Mouse (Mus musculus) hindbrain, embryonic 11.5 days (tissue): ENCODE measurements around the gene Tssc4. TPM values are rescaled to one million over a fixed set of nuclear protein-coding genes. Genes with fewer than 3 reads are reported as not detected.

Experiments used
- ATAC-seq: fragments of 200-750 bp; cut with Nextera tagmentation; 2 replicates; pipeline ENCODE4 v1.8.0; 2017; ENCODE audit warnings: mild to moderate bottlenecking, moderate TSS enrichment, moderate library complexity; ENCODE audit not compliant: low FRiP score
- DNase-seq: peaks from one replicate; pipeline ENCODE4 v3.0.0-alpha.2; 2015; ENCODE audit warnings: low spot score
- H3K27ac ChIP-seq: fragments of 300-500 bp; sonication (generic); 2 replicates; pipeline ENCODE4 v1.5.1; 2014; ENCODE audit warnings: mild to moderate bottlenecking, low read depth, low read length
- H3K27me3 ChIP-seq: fragments of 300-500 bp; sonication (generic); 2 replicates; pipeline ENCODE4 v1.6.1; 2014; ENCODE audit warnings: mild to moderate bottlenecking, low read length, moderate library complexity, mixed read lengths; ENCODE audit not compliant: control insufficient read depth, insufficient read depth
- H3K36me3 ChIP-seq: fragments of 300-500 bp; sonication (generic); 2 replicates; pipeline ENCODE4 v1.6.1; 2014; ENCODE audit warnings: mild to moderate bottlenecking, low read length, moderate library complexity, mixed read lengths; ENCODE audit not compliant: control insufficient read depth, insufficient read depth
- H3K4me1 ChIP-seq: fragments of 300-500 bp; sonication (generic); replicated peaks from 2 replicates; pipeline ENCODE4 v1.6.1; 2014; ENCODE audit warnings: low read length, mixed read lengths; ENCODE audit not compliant: control insufficient read depth, insufficient read depth
- H3K4me2 ChIP-seq: fragments of 300-500 bp; sonication (generic); replicated peaks from 2 replicates; pipeline ENCODE4 v1.6.1; 2014; ENCODE audit warnings: mild to moderate bottlenecking, low read depth, low read length
- H3K4me3 ChIP-seq: fragments of 300-500 bp; sonication (generic); 2 replicates; pipeline ENCODE4 v1.5.1; 2014; ENCODE audit warnings: low read depth, low read length
- H3K9ac ChIP-seq: fragments of 300-500 bp; sonication (generic); 2 replicates; pipeline ENCODE4 v1.6.1; 2014; ENCODE audit warnings: low read depth, low read length
- H3K9me3 ChIP-seq: fragments of 300-500 bp; sonication (generic); 2 replicates; pipeline ENCODE4 v1.6.1; 2016; ENCODE audit warnings: low read length; ENCODE audit not compliant: control insufficient read depth
- WGBS: fragments of 180-500 bp; shearing (Covaris S2); extraction: QIAGEN DNeasy Blood & Tissue Kit; methylation state at CpG from one replicate; pipeline ENCODE4 v1.1.7; 2014; 5-methylcytosine and 5-hydroxymethylcytosine counted together
- polyA plus RNA-seq: library from polyadenylated mRNA; unstranded; fragments of >200 nt; fragmentation: Nextera tagmentation; extraction: Ambion mirVana; gene quantifications from 2 replicates; pipeline ENCODE4 v1.2.1, GENCODE M21; 2014

Tssc4 gene
- polyA plus RNA-seq, 1 experiment from 2014 or later: 59.0 TPM

- Histone ChIP-seq H3K27me3 (no peaks in the 10 kb centered on the region), H3K9me3 (no peaks in the 10 kb centered on the region), H3K4me2 (no peak overlapping the region), H3K4me1 (no peaks in the 10 kb centered on the region), H3K36me3 (no peaks in the 10 kb centered on the region), H3K9ac (no peak overlapping the region), H3K27ac (no peak overlapping the region), H3K4me3 (no peak overlapping the region)
- ATAC-seq: no peak
- WGBS: 58% methylated on average over 2 of the region's 2 CpGs
- DNase-seq: peak; percentile 66
These were observed 17.3 kb downstream of the Tssc4 start for GRCm38 (mm10) chr7:143086366-143086765.

GRCm38 (mm10) chr7:143087070-143087579 lies 18.1 kb downstream of the Tssc4 start:
- no peaks in the 10 kb centered on the region for H3K27me3 ChIP-seq
- no peaks in the 10 kb centered on the region for H3K9me3 ChIP-seq
- H3K9ac ChIP-seq: no peak overlapping the region
- no peak overlapping the region for H3K4me2 ChIP-seq
- ATAC-seq (no peak; the same call in 1 of the 2 replicates), DNase-seq (peak; percentile 54)
- H3K36me3 ChIP-seq: no peaks in the 10 kb centered on the region
- no peak overlapping the region for H3K27ac ChIP-seq
- no peaks in the 10 kb centered on the region for H3K4me1 ChIP-seq
- H3K4me3 ChIP-seq: no peak overlapping the region
- WGBS: 51% methylated on average over 4 of the region's 4 CpGs

- H3K9ac ChIP-seq: no peak overlapping the region
- H3K27ac ChIP-seq: no peak overlapping the region
- H3K4me1 ChIP-seq: no peaks in the 10 kb centered on the region
- 77% methylated on average over 3 of the region's 3 CpGs for WGBS
- no peaks in the 10 kb centered on the region for H3K36me3 ChIP-seq
- H3K4me2 ChIP-seq: no peak overlapping the region
- DNase-seq (no peak), ATAC-seq (no peak)
- no peaks in the 10 kb centered on the region for H3K9me3 ChIP-seq
- H3K27me3 ChIP-seq: no peaks in the 10 kb centered on the region
- H3K4me3 ChIP-seq: no peak overlapping the region
These were observed 24.8 kb downstream of the Tssc4 start for GRCm38 (mm10) chr7:143093847-143094246.

- no peaks in the 10 kb centered on the region for H3K27me3 ChIP-seq
- H3K4me1 ChIP-seq: no peaks in the 10 kb centered on the region
- no peak within 1 kb of the TSS for H3K27ac ChIP-seq
These were observed 25.8 kb downstream of the Tssc4 start, which contains the start of gene Trpm5 for GRCm38 (mm10) chr7:143094592-143095553. Trpm5 (minus strand) TSS chr7:143094642.

GRCm38 (mm10) chr7:143095554-143095907 lies 26.5 kb downstream of the Tssc4 start:
- Histone ChIP-seq H3K9ac (no peak overlapping the region), H3K27ac (no peak overlapping the region), H3K4me2 (no peak overlapping the region), H3K27me3 (no peaks in the 10 kb centered on the region), H3K4me3 (no peak overlapping the region), H3K4me1 (no peaks in the 10 kb centered on the region), H3K36me3 (no peaks in the 10 kb centered on the region), H3K9me3 (no peaks in the 10 kb centered on the region)
- ATAC-seq (no peak), DNase-seq (no peak)
- WGBS: 52% methylated on average over 1 of the region's 1 CpGs

More at GRCm38 (mm10) chr7:143094592-143095553, 25.8 kb downstream of the Tssc4 start, which contains the start of gene Trpm5:
- Histone ChIP-seq H3K36me3 (no peaks in the 10 kb centered on the region), H3K4me3 (no peak within 1 kb of the TSS), H3K9ac (no peak within 1 kb of the TSS), H3K4me2 (no peak within 1 kb of the TSS), H3K9me3 (no peaks in the 10 kb centered on the region)
- 52% methylated on average over 10 of the region's 10 CpGs for WGBS
- ATAC-seq (no peak), DNase-seq (peak; percentile 81)

GRCm38 (mm10) chr7:143100759-143101158 lies 31.7 kb downstream of the Tssc4 start:
- 73% methylated on average over 4 of the region's 4 CpGs for WGBS

GRCm38 (mm10) chr7:143105258-143105897 lies 36.3 kb downstream of the Tssc4 start:
- no peak for ATAC-seq
- H3K27ac ChIP-seq: no peak overlapping the region
- peaks cover 34% of the 10 kb centered on the region for H3K27me3 ChIP-seq
- no peak overlapping the region for H3K9ac ChIP-seq
- no peak overlapping the region for H3K4me3 ChIP-seq
- H3K4me1 ChIP-seq: 0 out of 2 replicates have a peak, but pooled peaks cover 2% of the 10 kb centered on the region
- no peak for DNase-seq
- H3K4me2 ChIP-seq: no peak overlapping the region
- H3K36me3 ChIP-seq: no peaks in the 10 kb centered on the region
- H3K9me3 ChIP-seq: no peaks in the 10 kb centered on the region
- WGBS: 69% methylated on average over 11 of the region's 11 CpGs

More at GRCm38 (mm10) chr7:143100759-143101158, 31.7 kb downstream of the Tssc4 start:
- ATAC-seq: no peak
- no peak overlapping the region for H3K27ac ChIP-seq
- no peak for DNase-seq
- no peak overlapping the region for H3K9ac ChIP-seq
- H3K36me3 ChIP-seq: no peaks in the 10 kb centered on the region
- H3K4me2 ChIP-seq: no peak overlapping the region
- H3K27me3 ChIP-seq: peaks cover 5% of the 10 kb centered on the region
- no peaks in the 10 kb centered on the region for H3K4me1 ChIP-seq
- no peaks in the 10 kb centered on the region for H3K9me3 ChIP-seq
- no peak overlapping the region for H3K4me3 ChIP-seq

- H3K4me2 ChIP-seq: peak within 1 kb of the TSS; percentile 44
- H3K27ac ChIP-seq: no peak within 1 kb of the TSS
- H3K9ac ChIP-seq: 0 out of 2 replicates have a peak within 1 kb of the TSS, but pooled peaks have one; percentile 7
- no peak for ATAC-seq
- DNase-seq: no peak
- H3K4me3 ChIP-seq: peak within 1 kb of the TSS; percentile 24
- H3K4me1 ChIP-seq: 0 out of 2 replicates have a peak, but pooled peaks cover 2% of the 10 kb centered on the region
- 79% methylated on average over 4 of the region's 4 CpGs for WGBS
- H3K9me3 ChIP-seq: no peaks in the 10 kb centered on the region
- no peaks in the 10 kb centered on the region for H3K36me3 ChIP-seq
- peaks cover 34% of the 10 kb centered on the region for H3K27me3 ChIP-seq
These were observed 37.0 kb downstream of the Tssc4 start, which contains the start of gene Kcnq1 for GRCm38 (mm10) chr7:143106062-143106461. Kcnq1 (plus strand) TSS chr7:143106362.
